Mouse (Mus musculus) brown adipose tissue, adult 24 weeks (tissue): ENCODE measurements around the gene Tmem117. TPM values are rescaled to one million over a fixed set of nuclear protein-coding genes. Genes with fewer than 3 reads are reported as not detected.

Experiments used
- H3K27ac ChIP-seq: fragments of 200-500 bp; replicated peaks from 2 replicates; pipeline ENCODE4 v1.5.1; 2012; ENCODE audit warnings: low read depth, mild to moderate bottlenecking, low read length
- H3K4me1 ChIP-seq: fragments of 200-500 bp; 2 replicates; pipeline ENCODE4 v1.6.1; 2012; ENCODE audit warnings: low read length, mixed read lengths; ENCODE audit not compliant: control insufficient read depth, insufficient read depth, insufficient read length
- H3K4me3 ChIP-seq: fragments of 200-500 bp; 2 replicates; pipeline ENCODE4 v1.5.1; 2012; ENCODE audit warnings: low read depth, mild to moderate bottlenecking, low read length, moderate library complexity; ENCODE audit not compliant: insufficient read depth
- polyA plus RNA-seq: library from polyadenylated mRNA; stranded (reverse); fragments of >200 nt; gene quantifications from 2 replicates; pipeline ENCODE4 v1.2.4, GENCODE M21; 2012; ENCODE audit not compliant: missing spikeins, insufficient read depth, insufficient read length

Tmem117 gene
- polyA plus RNA-seq, 1 experiment: not detected

DNA sequence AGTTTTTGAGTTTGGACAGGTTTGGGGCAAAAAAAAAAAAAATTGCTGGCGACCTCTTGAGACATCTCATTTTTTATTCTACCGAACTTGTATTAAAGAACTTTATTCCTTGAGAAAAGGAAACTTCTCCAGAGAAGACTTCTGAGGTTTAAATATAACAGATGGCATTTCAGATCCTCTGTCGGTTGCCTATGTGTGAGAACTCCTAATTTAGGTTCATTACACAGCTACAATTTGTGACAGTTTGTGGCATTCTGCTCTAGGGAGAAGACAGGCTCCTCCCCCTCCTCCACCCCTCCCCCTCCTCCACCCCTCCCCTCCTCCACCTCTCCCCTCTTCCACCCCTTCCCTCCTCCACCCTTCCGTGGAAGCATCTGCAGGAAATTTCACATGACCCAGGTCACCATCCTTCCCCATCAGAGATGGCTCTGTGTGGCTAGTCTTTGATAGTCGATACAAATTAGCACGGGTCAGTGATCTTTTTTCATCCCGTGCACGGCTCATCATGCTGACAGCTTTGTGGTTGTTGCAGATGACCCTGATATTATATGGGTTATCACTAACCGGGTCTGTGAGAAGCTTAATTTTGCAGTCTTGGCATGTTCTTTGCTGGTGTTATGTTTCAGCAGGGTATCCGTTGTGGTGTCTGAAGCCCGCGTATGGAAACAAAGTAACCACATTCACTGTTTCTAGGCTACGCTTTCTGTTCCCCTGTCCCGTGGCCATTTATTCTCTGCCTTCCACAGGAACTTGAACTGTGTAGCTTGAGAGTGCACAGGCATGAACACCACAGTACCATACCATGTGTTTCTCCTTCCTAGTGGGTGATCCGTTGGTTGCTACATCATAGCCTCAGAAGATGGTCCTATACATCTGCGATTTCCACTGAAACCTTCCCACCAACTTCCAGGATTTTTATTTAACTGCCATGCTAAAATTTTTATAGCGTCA lies 147.4 kb downstream of the Tmem117 start:
- H3K4me1 ChIP-seq: no peaks in the 10 kb centered on the region
- H3K27ac ChIP-seq: no peak overlapping the region
- H3K4me3 ChIP-seq: no peak overlapping the region

DNA sequence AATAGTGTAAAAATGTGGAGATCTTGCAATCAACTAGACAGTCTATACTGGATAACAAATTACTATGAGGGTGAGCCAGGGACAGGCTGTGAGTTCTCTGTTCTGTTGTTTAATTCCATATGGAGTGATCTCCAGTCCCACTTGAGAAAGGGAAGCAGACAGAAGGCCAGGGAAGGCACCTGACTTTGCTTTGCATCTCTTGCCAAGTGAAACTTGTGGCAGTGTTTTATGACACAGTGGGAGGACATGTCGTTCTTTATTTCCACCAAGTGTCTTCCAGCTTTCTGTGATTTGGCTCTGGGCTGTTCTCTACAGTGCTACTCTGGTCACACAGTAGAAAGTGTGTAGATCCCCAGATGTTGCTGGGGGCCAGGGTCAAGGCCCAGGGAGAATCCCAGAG lies 152.5 kb downstream of the Tmem117 start:
- Histone ChIP-seq H3K27ac (no peak overlapping the region), H3K4me3 (no peak overlapping the region), H3K4me1 (no peaks in the 10 kb centered on the region)

DNA sequence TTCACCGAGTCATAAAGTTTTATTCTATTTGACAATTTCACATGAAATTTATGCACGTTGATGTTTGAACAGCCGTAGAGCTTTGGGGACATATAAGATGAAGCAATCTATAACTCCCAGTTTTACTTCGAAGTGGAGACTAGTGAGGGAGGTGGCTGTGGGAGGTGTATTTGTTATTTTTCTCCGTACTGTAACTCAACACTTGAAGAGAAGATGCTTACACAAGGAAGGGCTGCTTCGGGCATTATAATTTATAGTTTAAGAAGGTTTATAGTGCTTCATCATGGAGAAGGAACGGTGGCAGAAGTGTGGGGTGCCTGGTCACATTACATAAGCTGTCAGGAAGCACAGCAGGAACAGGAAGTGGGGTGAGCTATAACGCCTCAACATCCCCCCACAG lies 164.4 kb downstream of the Tmem117 start:
- no peak overlapping the region for H3K4me3 ChIP-seq
- no peaks in the 10 kb centered on the region for H3K4me1 ChIP-seq
- no peak overlapping the region for H3K27ac ChIP-seq

DNA sequence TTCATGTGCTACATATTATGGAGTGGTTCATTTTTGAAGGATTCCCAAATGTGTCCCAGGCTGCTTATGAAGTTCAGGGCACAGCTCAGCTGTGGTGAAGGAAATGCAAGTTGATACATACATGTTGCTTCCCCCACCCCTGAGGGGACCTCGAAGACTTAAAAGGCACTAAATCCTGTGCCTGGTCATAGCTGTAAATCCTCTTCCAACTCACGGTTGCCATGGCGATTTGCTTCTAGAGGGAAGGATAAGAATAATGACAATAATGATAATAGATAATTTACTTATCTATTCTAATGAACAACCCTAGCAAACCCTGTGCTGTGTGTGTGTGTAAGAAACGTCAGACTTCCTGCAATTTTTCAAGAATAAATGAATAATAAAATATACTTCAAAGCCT lies 166.5 kb downstream of the Tmem117 start:
- no peak overlapping the region for H3K27ac ChIP-seq
- H3K4me3 ChIP-seq: no peak overlapping the region
- H3K4me1 ChIP-seq: no peaks in the 10 kb centered on the region

DNA sequence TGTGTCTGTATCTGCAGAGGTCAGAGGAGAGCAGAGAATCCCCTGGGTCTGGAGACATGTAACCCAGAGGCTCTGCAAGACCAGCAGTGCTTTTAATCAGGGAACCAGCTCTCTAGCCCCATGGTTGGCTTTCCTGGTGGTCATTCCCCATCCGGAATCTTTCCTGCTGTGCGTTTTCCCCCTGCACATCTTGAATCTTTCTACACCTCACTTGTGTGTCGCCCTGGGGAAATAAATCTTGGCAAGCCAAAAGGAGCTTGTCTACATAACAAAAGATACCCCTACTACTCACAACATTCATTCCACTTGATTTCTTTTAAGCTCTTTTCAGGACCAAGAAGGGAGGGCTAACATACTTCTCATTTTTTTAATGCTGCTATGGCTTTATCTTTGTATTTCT lies 169.2 kb downstream of the Tmem117 start:
- Histone ChIP-seq H3K4me3 (no peak overlapping the region), H3K4me1 (no peaks in the 10 kb centered on the region)

DNA sequence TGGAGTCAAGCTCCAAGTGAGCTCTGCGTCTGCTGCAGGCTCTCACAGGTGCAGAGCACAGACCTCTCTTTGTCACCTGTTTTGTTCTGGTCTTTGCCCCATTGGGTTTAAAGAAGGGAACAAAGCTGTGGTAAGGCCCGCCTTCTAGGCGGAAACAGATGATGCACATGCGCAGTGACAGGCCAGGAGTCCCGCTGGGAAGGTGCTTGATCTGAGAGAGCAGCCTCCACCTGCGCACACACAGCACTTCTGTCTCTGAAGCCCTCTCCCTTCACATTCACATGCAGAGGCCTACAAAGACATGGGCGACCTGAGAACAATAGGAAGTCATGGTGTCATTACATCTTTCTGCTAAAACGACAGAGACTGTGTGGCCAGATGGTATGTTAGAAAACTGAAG lies 172.4 kb downstream of the Tmem117 start:
- no peaks in the 10 kb centered on the region for H3K4me1 ChIP-seq
- H3K27ac ChIP-seq: no peak overlapping the region
- no peak overlapping the region for H3K4me3 ChIP-seq

More for the DNA sequence above, 169.2 kb downstream of the Tmem117 start:
- H3K27ac ChIP-seq: no peak overlapping the region

DNA sequence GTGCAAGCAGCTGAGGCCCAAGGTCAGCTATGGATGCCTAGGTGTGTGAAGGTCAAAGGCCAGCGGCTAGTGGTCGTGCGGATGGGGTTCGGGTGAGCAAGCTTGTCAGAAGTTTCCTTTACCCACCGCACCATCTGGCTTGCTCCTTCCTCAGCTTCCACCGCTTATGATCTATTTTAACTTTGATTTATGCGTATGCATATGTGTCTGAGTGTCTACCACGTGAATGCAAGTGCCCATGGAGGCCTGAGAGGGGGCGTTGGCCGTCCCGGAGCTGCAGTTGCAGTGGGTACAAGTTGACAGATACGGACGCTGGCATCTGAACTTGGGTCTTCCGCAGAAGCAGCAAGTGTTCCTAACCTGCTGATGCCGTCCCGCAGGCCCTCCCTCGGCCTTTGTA lies 173.8 kb downstream of the Tmem117 start:
- no peak overlapping the region for H3K4me3 ChIP-seq
- no peak overlapping the region for H3K27ac ChIP-seq
- no peaks in the 10 kb centered on the region for H3K4me1 ChIP-seq

DNA sequence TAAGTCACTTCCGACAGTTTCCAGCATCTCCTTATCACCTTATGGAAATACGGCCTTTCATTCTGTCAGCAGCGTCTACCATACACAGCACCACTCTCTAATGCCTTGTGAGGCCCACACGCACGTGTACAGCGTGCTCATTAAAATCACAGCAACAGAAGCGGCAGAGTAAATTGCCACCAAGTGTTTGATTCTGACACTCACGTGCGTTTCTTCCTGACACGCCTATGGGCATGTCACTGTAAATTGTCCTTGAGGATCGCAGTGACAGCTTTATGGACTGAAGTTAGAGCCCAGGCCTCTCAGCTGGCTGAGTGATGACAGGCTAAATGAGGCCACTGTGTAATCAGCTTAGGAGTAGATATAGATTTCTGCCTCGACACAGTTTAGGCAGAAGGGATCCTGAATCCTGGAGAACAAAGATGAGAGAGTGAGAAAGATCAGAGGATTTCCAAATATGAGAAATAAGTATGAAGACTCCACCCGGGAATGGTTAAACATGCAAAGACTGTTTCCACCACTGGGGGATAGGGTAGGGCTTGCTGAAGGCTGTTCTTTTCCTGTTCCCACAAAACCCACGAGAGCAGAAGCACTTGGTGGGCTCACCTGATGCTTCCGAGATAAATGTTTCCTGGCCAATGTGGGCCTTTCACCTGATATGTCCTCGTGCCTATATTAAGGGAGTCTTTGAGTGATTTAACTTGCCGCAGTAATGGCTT lies 174.8 kb downstream of the Tmem117 start:
- Histone ChIP-seq H3K4me1 (no peaks in the 10 kb centered on the region), H3K27ac (no peak overlapping the region), H3K4me3 (no peak overlapping the region)

DNA sequence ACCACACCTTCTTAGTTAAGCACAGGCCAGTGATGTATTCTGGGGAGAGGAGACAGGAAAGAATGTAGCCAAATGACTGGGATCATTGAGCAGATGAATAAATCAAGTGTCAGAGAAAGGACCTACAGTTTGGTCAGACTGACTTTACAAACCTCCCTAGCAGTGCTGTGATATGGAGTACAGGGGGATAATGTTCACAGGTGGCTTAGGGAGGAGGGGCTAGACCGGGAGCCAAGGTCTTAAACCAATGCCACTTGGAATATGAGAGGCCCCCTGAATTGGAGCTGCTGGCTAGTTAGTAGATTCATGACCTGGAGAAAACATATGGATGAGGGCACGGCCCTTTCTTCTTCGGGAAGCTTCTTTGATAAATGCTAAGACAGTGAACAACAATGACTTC lies 177.0 kb downstream of the Tmem117 start:
- Histone ChIP-seq H3K4me1 (no peaks in the 10 kb centered on the region), H3K4me3 (no peak overlapping the region), H3K27ac (no peak overlapping the region)

DNA sequence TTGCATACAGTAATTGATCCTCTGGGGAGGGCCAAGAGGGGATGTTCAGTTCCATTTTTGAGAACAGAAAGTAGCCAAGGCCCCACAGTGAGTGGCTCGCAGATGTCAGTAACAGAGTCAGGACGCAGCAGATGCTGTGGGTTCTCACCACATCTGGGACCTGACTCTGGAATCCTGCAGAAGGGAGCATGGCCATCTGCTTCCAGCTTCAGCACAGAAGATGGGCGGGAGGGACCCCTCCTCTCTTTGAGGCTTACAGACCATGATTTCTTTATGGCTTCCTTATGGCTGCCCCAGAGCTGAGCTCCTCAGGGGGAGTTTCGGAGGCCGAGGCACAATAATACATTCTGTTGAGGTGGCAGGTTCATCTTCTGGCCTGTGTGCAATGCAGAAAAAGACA lies 182.5 kb downstream of the Tmem117 start:
- Histone ChIP-seq H3K27ac (no peak overlapping the region), H3K4me1 (no peaks in the 10 kb centered on the region), H3K4me3 (no peak overlapping the region)

DNA sequence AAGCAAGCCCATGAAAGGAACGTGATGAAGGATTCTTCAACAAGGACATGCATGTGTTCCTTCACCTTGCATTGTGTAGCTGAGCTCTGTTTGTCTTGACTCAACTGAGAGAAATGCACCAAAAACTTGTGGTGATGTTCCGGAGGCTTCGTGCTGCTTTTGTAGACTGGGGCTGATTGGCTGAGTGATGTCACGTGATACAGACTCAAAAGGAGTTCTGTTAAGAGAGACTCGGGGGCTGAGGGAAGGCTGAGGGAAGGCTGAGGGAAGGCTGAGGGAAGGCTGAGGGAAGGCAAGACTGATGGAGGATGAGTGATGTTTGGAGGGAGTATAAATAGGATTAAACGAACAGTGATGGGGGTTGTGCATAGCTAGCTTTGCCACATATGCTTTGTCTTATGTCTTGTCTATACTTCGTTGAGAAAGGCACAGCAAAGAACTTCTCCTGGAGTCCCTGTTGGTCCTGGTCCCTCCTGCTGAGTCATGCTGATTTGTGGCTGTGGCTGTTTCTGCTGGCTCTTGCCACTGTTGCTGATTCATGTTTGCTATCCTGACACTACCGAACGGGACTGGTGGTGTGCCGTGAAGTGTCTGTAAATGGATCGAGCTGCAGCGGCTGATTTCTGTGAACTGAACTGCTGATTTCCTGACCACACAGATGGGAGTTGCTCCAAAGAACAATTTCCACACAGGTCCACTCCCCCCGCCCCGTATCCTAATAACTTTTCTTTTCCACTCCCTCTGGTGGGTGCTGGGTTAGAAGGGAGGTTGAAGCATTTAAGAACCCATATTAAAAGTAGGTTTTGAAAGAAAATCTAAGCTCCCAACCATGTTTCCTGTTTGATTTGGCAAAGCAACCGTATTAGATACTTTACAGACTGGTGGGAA lies 185.4 kb downstream of the Tmem117 start:
- no peaks in the 10 kb centered on the region for H3K4me1 ChIP-seq
- no peak overlapping the region for H3K4me3 ChIP-seq
- no peak overlapping the region for H3K27ac ChIP-seq

DNA sequence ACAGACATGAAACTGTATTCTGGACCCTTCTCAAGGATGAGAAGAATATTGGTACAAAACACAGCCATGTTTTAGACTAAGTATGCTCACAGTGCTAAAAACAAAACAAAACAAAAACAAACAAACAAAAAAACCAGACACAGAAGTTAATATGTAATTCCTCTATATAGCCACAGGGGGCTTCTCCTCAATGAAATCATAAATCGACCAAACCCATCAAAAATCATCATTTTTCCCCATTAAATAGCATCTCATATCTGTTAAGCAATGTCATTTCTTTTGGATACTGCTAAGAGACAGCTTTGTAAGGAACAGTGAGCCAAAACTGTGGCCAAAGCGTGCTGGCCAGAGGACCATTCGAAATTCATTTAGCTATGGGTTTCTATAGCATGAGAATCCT lies 206.6 kb downstream of the Tmem117 start:
- H3K4me1 ChIP-seq: no peaks in the 10 kb centered on the region
- no peak overlapping the region for H3K27ac ChIP-seq
- no peak overlapping the region for H3K4me3 ChIP-seq

DNA sequence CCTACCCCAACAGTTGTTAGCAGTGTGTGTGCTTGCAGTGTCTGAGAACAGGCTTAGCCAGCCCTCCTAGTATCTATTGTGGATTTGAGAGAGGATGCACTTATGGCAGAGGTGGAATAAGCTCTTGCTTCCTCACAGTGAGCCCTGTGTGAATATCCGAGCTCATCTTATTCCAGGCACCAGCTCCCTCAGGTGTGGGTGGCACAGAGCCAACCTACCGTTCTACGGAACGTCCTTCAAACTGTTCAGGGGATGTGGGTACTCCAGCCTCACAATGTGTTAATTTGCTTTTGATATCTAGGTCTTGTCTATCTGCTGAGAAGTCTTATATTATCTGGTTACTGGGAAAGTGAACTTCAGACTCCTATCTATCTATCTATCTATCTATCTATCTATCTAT lies 209.6 kb downstream of the Tmem117 start:
- Histone ChIP-seq H3K27ac (no peak overlapping the region), H3K4me3 (no peak overlapping the region), H3K4me1 (no peaks in the 10 kb centered on the region)

DNA sequence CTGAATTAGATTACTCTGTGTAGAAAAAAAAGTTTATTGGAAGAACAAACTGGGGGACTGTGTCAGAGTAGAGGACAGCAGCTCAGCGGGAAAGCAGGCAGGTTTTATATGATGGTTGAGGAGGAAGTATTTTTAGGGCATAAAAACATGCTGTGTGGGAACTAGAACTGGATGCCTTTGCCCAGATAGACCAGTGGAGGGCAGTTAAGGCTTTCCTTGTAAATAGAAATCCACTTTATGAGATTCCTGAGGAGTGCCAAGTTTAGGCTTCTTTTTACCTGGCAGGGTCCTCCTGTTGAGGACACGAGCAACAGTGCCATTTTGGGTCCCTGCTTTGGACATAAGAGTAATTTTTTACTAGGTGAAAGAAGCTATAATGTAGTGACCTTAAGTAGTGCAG lies 218.5 kb downstream of the Tmem117 start:
- Histone ChIP-seq H3K27ac (no peak overlapping the region), H3K4me1 (no peaks in the 10 kb centered on the region), H3K4me3 (no peak overlapping the region)

DNA sequence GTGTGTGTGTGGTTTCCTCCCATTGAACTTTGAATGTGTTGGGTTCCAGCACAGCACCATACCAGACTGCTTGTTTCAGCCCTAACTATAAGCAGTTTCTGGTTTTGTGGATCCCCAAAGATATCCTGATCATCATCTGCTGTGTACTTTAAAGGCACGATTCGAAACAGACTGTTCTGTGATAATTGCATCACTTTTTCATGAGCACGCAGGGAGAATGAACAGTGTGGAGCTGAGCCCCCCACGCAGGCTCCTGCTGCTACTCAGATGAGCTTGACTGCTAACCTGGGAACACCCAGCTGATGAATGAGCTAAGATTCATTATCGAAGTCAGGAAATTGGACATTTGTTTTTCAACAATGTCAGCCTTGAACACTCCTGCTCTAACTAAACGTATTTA lies 230.6 kb downstream of the Tmem117 start:
- Histone ChIP-seq H3K4me1 (no peaks in the 10 kb centered on the region), H3K27ac (no peak overlapping the region), H3K4me3 (no peak overlapping the region)
